Mouse (Mus musculus) liver, embryonic 14.5 days (tissue): ENCODE results near the gene Ppie. TPM values are rescaled to one million over a fixed set of nuclear protein-coding genes. Genes with fewer than 3 reads are reported as not detected.
A peak's percentile ranks its signal among the peaks of the same experiment; 100 is the strongest.
"Not testable (repeated sequence)": the region's sequence is repeated elsewhere in the genome, so short reads cannot be mapped to it uniquely, and the experiment has no call there.

Experiments used
- ATAC-seq: fragments of 200-750 bp; cut with Nextera tagmentation; 2 replicates; pipeline ENCODE4 v1.8.0; 2017; ENCODE audit warnings: moderate number of reproducible peaks, mild to moderate bottlenecking, moderate library complexity; ENCODE audit not compliant: insufficient read depth
- DNase-seq, 3 experiments: peaks; one replicate each; pipeline ENCODE4 v3.0.0-alpha.2; 2012 to 2013; ENCODE audit warnings: low read depth in 3 of 3, low spot score in 3 of 3
- H3K27ac ChIP-seq: fragments of 300-500 bp; sonication (generic); 2 replicates; pipeline ENCODE4 v1.5.1; 2014; ENCODE audit warnings: moderate library complexity, mild to moderate bottlenecking, control low read depth, inconsistent platforms
- H3K27me3 ChIP-seq: fragments of 300-500 bp; sonication (generic); 2 replicates; pipeline ENCODE4 v1.6.1; 2014; ENCODE audit warnings: mild to moderate bottlenecking, low read length, moderate library complexity; ENCODE audit not compliant: control insufficient read depth, insufficient read depth
- H3K36me3 ChIP-seq: fragments of 300-500 bp; sonication (generic); replicated peaks from 2 replicates; pipeline ENCODE4 v1.6.1; 2014; ENCODE audit warnings: low read depth; ENCODE audit not compliant: control insufficient read depth, insufficient read depth
- H3K4me1 ChIP-seq, 2 experiments: fragments of 200-500 bp in 1 of 2; fragments of 300-500 bp in 1 of 2; sonication (generic) in 1 of 2; replicated peaks; 2 replicates each; pipeline ENCODE4 v1.6.1; 2012 to 2014; ENCODE audit warnings: antibody characterized with exemption in 1 of 2, inconsistent platforms in 1 of 2, low read length in 1 of 2; ENCODE audit not compliant: control insufficient read depth in 2 of 2, insufficient read depth in 2 of 2
- H3K4me2 ChIP-seq: fragments of 300-500 bp; sonication (generic); 2 replicates; pipeline ENCODE4 v1.6.1; 2014; ENCODE audit warnings: low read depth, mild to moderate bottlenecking, control low read depth, moderate library complexity
- H3K4me3 ChIP-seq, 2 experiments: fragments of 200-500 bp in 1 of 2; fragments of 300-500 bp in 1 of 2; sonication (generic) in 1 of 2; 2 replicates each; pipeline ENCODE4 v1.5.1; 2012 to 2014; ENCODE audit warnings: low read depth in 2 of 2, low read length in 2 of 2, mild to moderate bottlenecking in 2 of 2, control low read depth in 1 of 2, inconsistent platforms in 1 of 2, moderate library complexity in 1 of 2; ENCODE audit not compliant: insufficient read depth in 1 of 2
- H3K9ac ChIP-seq: fragments of 300-500 bp; sonication (generic); replicated peaks from 2 replicates; pipeline ENCODE4 v1.6.1; 2014; ENCODE audit warnings: mild to moderate bottlenecking, control low read depth, moderate library complexity
- H3K9me3 ChIP-seq: fragments of 300-500 bp; sonication (generic); 2 replicates; pipeline ENCODE4 v1.6.1; 2016; ENCODE audit warnings: low read length, mixed read lengths; ENCODE audit not compliant: control insufficient read depth
- CTCF ChIP-seq: IDR thresholded peaks from 2 replicates; pipeline ENCODE4 v1.5.1; 2016; ENCODE audit warnings: antibody characterized with exemption, low read depth, control low read depth
- EP300 ChIP-seq: IDR thresholded peaks from 2 replicates; pipeline ENCODE4 v1.6.1; 2016; ENCODE audit warnings: antibody characterized with exemption, low read depth
- WGBS: fragments of 180-500 bp; shearing (Covaris S2); extraction: QIAGEN DNeasy Blood & Tissue Kit; methylation state at CpG from one replicate; pipeline ENCODE4 v1.1.7; 2014; ENCODE audit not compliant: insufficient replicate concordance; 5-methylcytosine and 5-hydroxymethylcytosine counted together
- polyA plus RNA-seq, 2 experiments: library from polyadenylated mRNA; depleted of rRNA in 1 of 2; stranded (reverse) in 1 of 2; unstranded in 1 of 2; fragments of >200 nt; fragmentation: Nextera tagmentation in 1 of 2; extraction: Ambion mirVana in 1 of 2; gene quantifications; 2 replicates each; pipeline versions ENCODE4 v1.2.1 to v1.2.3; 2012 to 2014

The Ppie gene
- polyA plus RNA-seq, 2 experiments = 21.5 to 38.2 TPM

DNA sequence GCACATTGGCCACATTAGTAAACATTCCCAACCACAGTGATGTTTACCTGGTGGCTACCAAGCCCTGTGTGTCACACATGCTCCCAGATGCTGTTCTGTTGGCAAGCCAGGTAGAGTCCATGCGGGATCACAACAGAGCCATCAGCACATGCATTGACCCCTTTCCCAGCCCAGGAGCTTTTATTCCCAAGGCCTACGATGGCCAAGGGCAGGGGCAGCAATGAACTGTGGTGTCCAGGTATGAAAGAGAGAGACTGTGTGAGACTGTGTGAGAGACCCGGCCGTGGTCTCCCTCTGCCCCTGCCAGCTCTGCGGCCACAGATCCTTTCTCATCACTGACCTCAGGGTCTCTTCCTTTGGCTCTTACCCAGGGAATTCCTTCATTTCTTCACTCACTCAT lies 31.7 kb downstream of the Ppie start:
- Histone ChIP-seq H3K27me3 (peaks cover 20% of the 10 kb centered on the region), H3K4me3 (no peak overlapping the region), H3K27ac (no peak overlapping the region), H3K4me1 (no peaks in the 10 kb centered on the region; a peak in 1 of 4 replicates), H3K4me2 (no peak overlapping the region), H3K9me3 (no peaks in the 10 kb centered on the region), H3K9ac (no peak overlapping the region), H3K36me3 (no peaks in the 10 kb centered on the region)
- 73% methylated on average over 5 of the region's 5 CpGs for WGBS
- ATAC-seq (no peak), DNase-seq (no peak)
- TF ChIP-seq CTCF = no peak
- no peak for TF ChIP-seq EP300

DNA sequence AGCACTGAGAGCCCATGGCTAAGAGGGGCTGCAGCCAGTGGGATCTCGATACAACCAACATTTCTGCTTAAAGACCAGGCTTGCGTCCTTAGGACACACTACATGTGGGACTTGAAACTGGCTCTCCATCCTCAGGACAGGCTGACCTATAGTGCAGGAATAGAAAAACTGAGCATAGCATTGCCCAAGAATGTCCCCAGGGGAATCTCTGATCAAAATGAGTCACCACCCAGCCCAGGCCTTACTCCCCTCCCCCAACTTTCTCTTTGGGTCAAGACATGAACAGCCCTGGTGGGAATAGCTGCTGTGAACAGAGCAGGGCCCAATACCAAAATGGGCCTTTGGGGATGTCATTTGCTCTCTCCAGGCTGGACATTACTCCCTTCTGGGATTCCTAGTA lies 32.9 kb downstream of the Ppie start:
- Histone ChIP-seq H3K27me3 (peaks cover 20% of the 10 kb centered on the region), H3K4me3 (no peak overlapping the region), H3K4me1 (no peaks in the 10 kb centered on the region), H3K27ac (no peak overlapping the region), H3K9ac (no peak overlapping the region), H3K9me3 (no peaks in the 10 kb centered on the region), H3K36me3 (no peaks in the 10 kb centered on the region), H3K4me2 (no peak overlapping the region)
- 60% methylated on average over 2 of the region's 2 CpGs for WGBS
- ATAC-seq (no peak), DNase-seq (no peak)
- TF ChIP-seq EP300 (no peak), CTCF (no peak)

DNA sequence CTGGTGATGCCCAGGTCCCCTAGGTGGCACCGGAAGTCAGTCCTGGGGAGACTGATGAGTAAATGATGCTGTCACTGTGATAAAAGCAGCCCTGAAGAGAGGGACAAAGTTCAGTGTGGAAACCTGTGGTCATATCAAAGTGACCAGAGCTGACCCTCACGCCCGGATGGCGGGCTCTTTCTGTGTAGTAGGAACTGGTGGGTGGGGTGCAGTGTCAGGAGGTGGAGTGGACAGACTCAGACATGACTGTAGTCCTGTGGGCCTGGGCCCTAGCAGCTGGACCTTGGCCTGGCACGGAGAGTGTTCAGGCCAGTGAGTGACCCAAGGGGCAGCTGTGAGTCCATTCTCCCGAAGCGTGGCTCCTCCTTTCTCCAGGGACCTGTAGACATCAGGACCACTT lies 33.8 kb downstream of the Ppie start:
- H3K9ac ChIP-seq, H3K4me1 ChIP-seq, ATAC-seq, H3K27ac ChIP-seq, DNase-seq, H3K4me3 ChIP-seq, H3K4me2 ChIP-seq, H3K36me3 ChIP-seq, H3K9me3 ChIP-seq: not testable (repeated sequence)
- H3K27me3 ChIP-seq = peaks cover 20% of the 10 kb centered on the region
- 48% methylated on average over 6 of the region's 7 CpGs for WGBS

DNA sequence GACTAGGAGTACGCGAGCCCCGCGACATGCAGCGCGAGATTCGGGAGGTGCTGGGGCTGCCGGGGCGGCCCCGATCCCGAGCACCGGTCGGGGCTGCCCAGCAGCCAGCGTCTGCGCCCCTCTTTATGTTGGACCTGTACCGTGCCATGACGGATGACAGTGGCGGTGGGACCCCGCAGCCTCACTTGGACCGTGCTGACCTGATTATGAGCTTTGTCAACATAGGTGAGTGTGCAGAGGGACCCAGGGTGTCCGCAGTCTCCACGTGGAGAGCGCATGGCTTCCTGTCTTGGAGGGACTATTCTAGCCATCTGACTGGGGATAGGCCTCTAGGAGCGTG lies 34.3 kb downstream of the Ppie start:
- Histone ChIP-seq H3K4me3 (peak overlapping the region in 1 of 2 experiments; percentile 18; a peak in 1 of 4 replicates), H3K27ac (no peak overlapping the region), H3K9ac (no peak overlapping the region), H3K27me3 (peaks cover 20% of the 10 kb centered on the region), H3K36me3 (no peaks in the 10 kb centered on the region), H3K9me3 (no peaks in the 10 kb centered on the region), H3K4me1 (no peaks in the 10 kb centered on the region), H3K4me2 (peak overlapping the region; percentile 32)
- DNase-seq = no peak
- 0 out of 2 replicates have a peak, but pooled peaks have one; percentile 15 for ATAC-seq
- WGBS = 24% methylated on average over 24 of the region's 24 CpGs
- no peak for TF ChIP-seq CTCF
- TF ChIP-seq EP300 = no peak

DNA sequence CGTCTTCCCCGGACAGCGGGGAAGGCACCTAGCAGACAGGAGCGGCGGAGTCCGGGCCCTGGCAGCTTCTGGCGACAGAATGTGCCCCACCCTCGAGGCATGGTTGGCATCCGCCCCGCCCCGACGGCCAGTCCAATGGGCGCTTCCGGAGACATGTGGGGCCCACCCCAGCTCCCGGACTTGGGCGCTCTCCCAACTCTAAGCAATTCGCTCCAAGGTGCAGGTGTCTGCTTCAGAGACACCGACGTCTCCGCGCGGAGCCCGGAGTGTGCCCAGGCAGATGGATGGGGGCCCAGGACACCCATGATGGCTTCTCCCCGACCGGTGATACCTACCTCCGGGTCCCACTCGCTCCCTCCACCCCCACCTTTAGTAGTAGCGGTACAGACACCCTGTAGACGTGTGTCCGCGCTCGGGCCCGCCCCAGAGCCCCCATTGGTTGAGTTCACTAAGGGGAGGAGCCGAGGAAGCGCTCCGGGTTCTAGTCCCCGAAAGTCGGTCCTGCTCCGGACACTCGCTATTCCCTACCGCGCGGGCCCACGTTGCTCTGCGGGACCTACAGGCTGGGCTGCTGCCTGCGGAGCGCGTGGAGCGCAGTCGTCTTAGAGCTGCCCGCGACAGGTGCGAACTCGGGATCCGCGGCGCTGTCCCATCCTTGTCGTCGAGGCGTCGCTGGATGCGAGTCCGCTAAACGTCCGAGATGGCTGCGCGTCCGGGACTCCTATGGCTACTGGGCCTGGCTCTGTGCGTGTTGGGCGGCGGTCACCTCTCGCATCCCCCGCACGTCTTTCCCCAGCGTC lies 34.9 kb downstream of the Ppie start, which contains the start of gene Bmp8b:
Gene Bmp8b (plus strand): TSS at position 515 of the 800 bp plus-strand sequence.
- Histone ChIP-seq H3K4me3 (peak within 1 kb of the TSS in 1 of 2 experiments; percentile 18; a peak in 3 of 4 replicates), H3K4me1 (no peaks in the 10 kb centered on the region), H3K27ac (no peak within 1 kb of the TSS), H3K27me3 (peaks cover 20% of the 10 kb centered on the region), H3K9ac (no peak within 1 kb of the TSS), H3K9me3 (no peaks in the 10 kb centered on the region), H3K36me3 (no peaks in the 10 kb centered on the region), H3K4me2 (peak within 1 kb of the TSS; percentile 32)
- no peak for DNase-seq
- ATAC-seq = 0 out of 2 replicates have a peak, but pooled peaks have one; percentile 28
- TF ChIP-seq EP300 (no peak), CTCF (no peak)
- 8% methylated on average over 75 of the region's 75 CpGs for WGBS
